Mouse (Mus musculus) heart, embryonic 14.5 days (tissue): ENCODE measurements around the gene Tmem177. TPM values are rescaled to one million over a fixed set of nuclear protein-coding genes. Genes with fewer than 3 reads are reported as not detected.

Experiments used
- ATAC-seq: fragments of 200-750 bp; cut with Nextera tagmentation; 2 replicates; pipeline ENCODE4 v1.8.0; 2017; ENCODE audit warnings: low read depth, moderate TSS enrichment; ENCODE audit not compliant: insufficient number of reproducible peaks, insufficient read depth, low FRiP score
- H3K27ac ChIP-seq, 2 experiments: fragments of 200-500 bp in 1 of 2; fragments of 300-500 bp in 1 of 2; sonication (generic) in 1 of 2; replicated peaks in 1 of 2; 2 replicates each; pipeline ENCODE4 v1.5.1; 2012 to 2014; ENCODE audit warnings: low read depth in 2 of 2, low read length in 2 of 2, control low read depth in 1 of 2, mild to moderate bottlenecking in 1 of 2, mixed read lengths in 1 of 2; ENCODE audit not compliant: control insufficient read depth in 1 of 2, insufficient read depth in 1 of 2
- H3K27me3 ChIP-seq: fragments of 300-500 bp; sonication (generic); 2 replicates; pipeline ENCODE4 v1.6.1; 2014; ENCODE audit warnings: mild to moderate bottlenecking, low read length, control low read depth; ENCODE audit not compliant: control insufficient read depth, insufficient read depth
- H3K36me3 ChIP-seq: fragments of 300-500 bp; sonication (generic); 2 replicates; pipeline ENCODE4 v1.6.1; 2014; ENCODE audit warnings: mild to moderate bottlenecking, control low read depth, low read length, mixed read lengths; ENCODE audit not compliant: control insufficient read depth, insufficient read depth
- H3K4me1 ChIP-seq, 2 experiments: fragments of 200-500 bp in 1 of 2; fragments of 300-500 bp in 1 of 2; sonication (generic) in 1 of 2; 2 replicates each; pipeline ENCODE4 v1.6.1; 2012 to 2014; ENCODE audit warnings: low read length in 2 of 2, control low read depth in 1 of 2, mixed read lengths in 1 of 2; ENCODE audit not compliant: control insufficient read depth in 2 of 2, insufficient read depth in 2 of 2
- H3K4me2 ChIP-seq: fragments of 300-500 bp; sonication (generic); 2 replicates; pipeline ENCODE4 v1.6.1; 2014; ENCODE audit warnings: mild to moderate bottlenecking, low read length
- H3K4me3 ChIP-seq, 2 experiments: fragments of 200-500 bp in 1 of 2; fragments of 300-500 bp in 1 of 2; sonication (generic) in 1 of 2; 2 replicates each; pipeline ENCODE4 v1.5.1; 2012 to 2014; ENCODE audit warnings: low read length in 2 of 2, mild to moderate bottlenecking in 2 of 2, control low read depth in 1 of 2, low read depth in 1 of 2, moderate library complexity in 1 of 2; ENCODE audit not compliant: control insufficient read depth in 1 of 2, insufficient read depth in 1 of 2
- H3K9ac ChIP-seq: fragments of 300-500 bp; sonication (generic); 2 replicates; pipeline ENCODE4 v1.6.1; 2014; ENCODE audit warnings: mild to moderate bottlenecking, low read length
- H3K9me3 ChIP-seq: fragments of 300-500 bp; sonication (generic); 2 replicates; pipeline ENCODE4 v1.6.1; 2016; ENCODE audit warnings: low read length, control low read depth; ENCODE audit not compliant: control insufficient read depth
- WGBS: fragments of 180-500 bp; shearing (Covaris S2); extraction: QIAGEN DNeasy Blood & Tissue Kit; methylation state at CpG from one replicate; pipeline ENCODE4 v1.1.7; 2014; 5-methylcytosine and 5-hydroxymethylcytosine counted together
- polyA plus RNA-seq: library from polyadenylated mRNA; unstranded; fragments of >200 nt; fragmentation: Nextera tagmentation; extraction: Ambion mirVana; gene quantifications from 2 replicates; pipeline ENCODE4 v1.2.1, GENCODE M21; 2014

The Tmem177 gene
- polyA plus RNA-seq, 1 experiment from 2014 or later: 6.9 TPM

DNA sequence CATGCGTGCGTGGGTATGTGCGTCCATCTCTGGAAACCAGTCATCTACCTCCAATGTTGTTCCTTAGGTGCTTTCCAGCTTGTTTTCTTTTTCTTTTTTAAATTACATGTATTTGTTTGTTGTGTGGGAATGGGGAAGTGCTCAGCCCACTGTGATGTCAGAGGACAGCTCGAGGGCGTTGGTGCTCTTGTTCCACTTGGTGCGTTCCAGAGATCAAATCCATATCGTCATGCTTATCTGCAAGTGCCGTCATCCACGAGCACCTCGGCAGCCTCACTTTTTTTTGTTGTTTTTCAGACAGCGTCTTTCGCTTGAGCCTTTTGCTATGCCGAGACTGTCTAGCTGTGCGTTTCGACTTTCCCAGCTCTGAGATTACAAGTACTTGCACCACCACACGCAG is 23.7 kb downstream of the Tmem177 start:
- H3K27me3 ChIP-seq: no peaks in the 10 kb centered on the region
- H3K4me1 ChIP-seq: peaks cover 4 to 8% of the 10 kb centered on the region in 2 experiments
- no peaks in the 10 kb centered on the region for H3K9me3 ChIP-seq
- H3K4me2 ChIP-seq: peak overlapping the region; percentile 27; the same call in 1 of the 2 replicates
- no peaks in the 10 kb centered on the region for H3K36me3 ChIP-seq
- 48% methylated on average over 16 of the region's 16 CpGs for WGBS
- no peak overlapping the region for H3K27ac ChIP-seq
- no peak overlapping the region for H3K9ac ChIP-seq
- H3K4me3 ChIP-seq: no peak overlapping the region
- no peak for ATAC-seq

DNA sequence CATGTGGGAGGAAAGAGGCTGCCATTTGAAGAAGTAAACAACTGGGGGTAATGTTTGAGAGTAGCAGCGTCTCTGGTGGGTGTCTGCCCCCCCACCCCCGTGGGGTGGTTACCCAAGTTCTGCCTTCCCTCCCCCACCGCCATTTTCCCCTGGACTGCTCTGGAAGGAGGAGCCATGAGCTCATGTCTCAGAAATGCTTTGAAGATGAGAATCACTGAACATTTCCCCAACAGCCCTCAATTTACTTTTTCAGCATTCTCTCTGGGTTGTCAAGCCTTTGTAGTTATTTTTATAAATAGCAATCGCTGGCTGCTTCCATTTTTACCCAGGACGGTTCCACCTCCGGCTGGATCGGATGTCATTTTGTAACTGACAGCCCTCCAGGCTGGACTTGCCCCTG is 26.7 kb downstream of the Tmem177 start:
- WGBS: 24% methylated on average over 7 of the region's 7 CpGs
- no peak overlapping the region for H3K9ac ChIP-seq
- no peak overlapping the region for H3K27ac ChIP-seq
- H3K4me2 ChIP-seq: no peak overlapping the region
- H3K4me1 ChIP-seq: peaks cover 4 to 8% of the 10 kb centered on the region in 2 experiments
- no peaks in the 10 kb centered on the region for H3K9me3 ChIP-seq
- H3K27me3 ChIP-seq: no peaks in the 10 kb centered on the region
- ATAC-seq: no peak
- H3K4me3 ChIP-seq: no peak overlapping the region
- H3K36me3 ChIP-seq: no peaks in the 10 kb centered on the region

DNA sequence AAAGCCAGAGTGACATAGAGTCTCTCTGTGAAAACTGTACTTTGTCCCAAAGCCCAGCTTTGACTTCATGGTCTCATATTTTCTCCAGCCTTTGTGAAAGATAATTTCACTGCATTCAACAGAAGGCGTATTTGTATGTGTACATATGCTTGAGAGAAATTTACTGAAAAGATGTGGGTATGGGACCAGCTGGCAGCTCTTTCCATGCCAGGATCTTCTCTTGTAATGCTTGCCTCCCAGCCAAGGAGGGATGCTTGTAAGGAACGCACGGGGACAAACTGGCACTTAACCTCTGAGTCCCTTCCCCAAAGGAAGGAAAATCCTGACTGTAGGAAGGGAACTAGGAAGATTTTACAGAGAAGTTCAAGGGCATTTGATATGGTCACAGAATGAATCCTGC is 28.7 kb downstream of the Tmem177 start:
- H3K4me1 ChIP-seq: peaks cover 4 to 8% of the 10 kb centered on the region in 2 experiments

DNA sequence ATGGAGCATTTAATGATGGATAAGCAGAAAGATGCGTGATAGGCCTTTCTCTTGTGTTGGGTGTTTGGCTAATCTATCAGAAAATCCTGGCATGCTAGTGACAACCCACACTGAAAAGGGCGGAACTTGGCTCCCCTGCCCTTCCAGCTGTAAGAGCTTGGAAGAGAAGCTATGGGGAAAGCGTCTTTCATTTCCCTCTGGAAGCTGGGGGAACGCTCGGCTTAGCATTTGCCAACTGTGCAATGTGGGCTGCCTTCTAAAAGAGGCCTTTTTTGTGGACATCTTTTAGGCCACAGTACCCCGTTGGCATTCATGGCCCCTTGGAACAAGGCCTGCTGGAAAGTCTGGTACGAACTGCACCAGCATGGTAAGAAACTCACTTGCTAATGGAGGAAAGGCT is 34.1 kb downstream of the Tmem177 start:
- Histone ChIP-seq H3K4me2 (no peak overlapping the region), H3K4me3 (no peak overlapping the region), H3K9me3 (no peaks in the 10 kb centered on the region), H3K4me1 (no peaks in the 10 kb centered on the region), H3K36me3 (no peaks in the 10 kb centered on the region), H3K27ac (no peak overlapping the region), H3K27me3 (no peaks in the 10 kb centered on the region), H3K9ac (no peak overlapping the region)
- 82% methylated on average over 7 of the region's 7 CpGs for WGBS
- ATAC-seq: no peak

More for the DNA sequence above, 28.7 kb downstream of the Tmem177 start:
- no peaks in the 10 kb centered on the region for H3K36me3 ChIP-seq
- 83% methylated on average over 3 of the region's 3 CpGs for WGBS
- H3K9ac ChIP-seq: no peak overlapping the region
- no peaks in the 10 kb centered on the region for H3K27me3 ChIP-seq
- no peak overlapping the region for H3K4me2 ChIP-seq
- H3K4me3 ChIP-seq: no peak overlapping the region
- ATAC-seq: no peak
- H3K9me3 ChIP-seq: no peaks in the 10 kb centered on the region
- no peak overlapping the region for H3K27ac ChIP-seq

DNA sequence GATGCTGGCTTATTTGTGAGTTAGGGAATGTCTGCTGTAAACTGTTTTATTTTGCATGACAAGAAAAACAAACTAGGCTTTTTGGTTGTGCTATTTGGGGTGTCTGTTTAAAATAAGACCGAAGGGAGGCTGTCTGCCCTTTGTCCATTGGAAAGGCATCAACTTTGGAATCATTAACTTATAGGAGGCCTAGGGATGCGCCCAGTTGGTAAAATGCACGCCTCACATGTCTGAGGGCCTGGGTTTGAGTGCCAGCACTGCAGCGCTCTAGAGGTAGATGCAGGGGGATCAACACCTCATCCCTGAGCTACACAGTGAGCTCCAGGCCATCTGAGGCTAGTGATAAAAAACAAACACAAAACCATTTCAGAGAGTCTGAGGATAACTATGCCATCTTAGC is 35.5 kb downstream of the Tmem177 start:
- 86% methylated on average over 4 of the region's 4 CpGs for WGBS
- ATAC-seq: no peak
- Histone ChIP-seq H3K4me1 (no peaks in the 10 kb centered on the region), H3K27me3 (no peaks in the 10 kb centered on the region), H3K9ac (no peak overlapping the region), H3K9me3 (no peaks in the 10 kb centered on the region), H3K4me3 (no peak overlapping the region), H3K27ac (no peak overlapping the region), H3K36me3 (no peaks in the 10 kb centered on the region), H3K4me2 (no peak overlapping the region)

DNA sequence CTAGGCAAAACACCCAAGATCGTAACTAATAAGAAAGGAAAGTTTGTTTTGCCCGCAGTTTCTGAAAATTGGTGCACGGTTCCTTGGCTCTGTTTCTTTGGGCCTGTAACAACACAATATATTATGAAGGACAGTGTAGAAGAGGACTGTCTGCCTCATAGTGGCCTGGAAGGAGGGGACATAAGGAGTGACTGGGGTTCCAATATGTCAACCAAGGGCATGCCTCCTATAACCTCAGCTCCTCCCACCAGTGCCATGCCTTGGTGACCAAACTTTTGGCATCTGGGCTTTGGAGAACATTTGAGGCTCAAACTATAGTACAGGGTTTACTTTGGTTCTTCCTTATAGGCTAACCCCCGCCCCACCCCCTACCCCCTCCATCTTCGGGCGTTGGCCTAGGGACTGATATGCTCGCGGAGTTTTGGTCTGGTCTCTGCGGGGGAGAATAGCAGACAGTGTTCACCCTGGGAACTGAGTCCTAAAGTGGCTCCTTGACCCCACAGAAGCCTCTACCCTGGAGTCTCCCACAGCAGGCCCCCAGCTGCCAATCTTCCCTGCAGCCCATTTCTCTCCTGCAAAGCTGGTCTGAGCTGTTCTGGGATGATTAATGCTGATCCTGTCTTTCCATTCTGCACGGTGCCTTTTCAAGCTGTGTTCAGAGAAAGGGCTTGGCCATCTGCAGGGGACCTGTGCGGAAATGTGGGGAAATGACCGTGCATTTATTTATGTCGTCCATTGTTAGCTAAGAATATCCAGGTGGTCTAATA is 44.4 kb downstream of the Tmem177 start:
- Histone ChIP-seq H3K4me3 (no peak overlapping the region), H3K36me3 (no peaks in the 10 kb centered on the region), H3K27me3 (no peaks in the 10 kb centered on the region), H3K4me1 (no peaks in the 10 kb centered on the region), H3K4me2 (no peak overlapping the region), H3K27ac (no peak overlapping the region), H3K9me3 (no peaks in the 10 kb centered on the region), H3K9ac (no peak overlapping the region)
- 65% methylated on average over 13 of the region's 13 CpGs for WGBS
- ATAC-seq: peak; percentile 17; the same call in 1 of the 2 replicates

DNA sequence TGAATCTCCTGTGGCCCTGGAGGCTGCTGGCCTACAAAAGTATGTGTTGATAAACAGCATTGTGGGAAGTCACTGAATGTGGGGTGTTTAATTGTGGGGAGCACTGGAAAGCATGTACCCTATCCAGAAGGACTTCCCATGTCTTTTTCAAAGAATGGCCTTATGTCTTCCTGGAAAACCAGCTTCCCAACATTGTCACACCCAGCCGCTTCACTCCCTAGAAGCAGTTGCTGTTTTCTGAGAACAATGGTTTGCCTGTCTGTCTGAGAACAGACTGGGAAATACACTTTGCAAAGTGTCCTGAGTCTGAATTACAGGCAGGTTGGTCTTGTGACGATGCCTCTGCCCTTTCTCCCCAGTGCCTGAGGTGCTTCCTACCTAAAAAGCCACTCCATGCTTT is 45.7 kb downstream of the Tmem177 start:
- H3K9me3 ChIP-seq: no peaks in the 10 kb centered on the region
- no peak overlapping the region for H3K9ac ChIP-seq
- ATAC-seq: no peak
- H3K4me1 ChIP-seq: no peaks in the 10 kb centered on the region
- WGBS: 59% methylated on average over 2 of the region's 2 CpGs
- no peak overlapping the region for H3K4me3 ChIP-seq
- H3K4me2 ChIP-seq: no peak overlapping the region
- no peak overlapping the region for H3K27ac ChIP-seq
- H3K27me3 ChIP-seq: no peaks in the 10 kb centered on the region
- no peaks in the 10 kb centered on the region for H3K36me3 ChIP-seq

DNA sequence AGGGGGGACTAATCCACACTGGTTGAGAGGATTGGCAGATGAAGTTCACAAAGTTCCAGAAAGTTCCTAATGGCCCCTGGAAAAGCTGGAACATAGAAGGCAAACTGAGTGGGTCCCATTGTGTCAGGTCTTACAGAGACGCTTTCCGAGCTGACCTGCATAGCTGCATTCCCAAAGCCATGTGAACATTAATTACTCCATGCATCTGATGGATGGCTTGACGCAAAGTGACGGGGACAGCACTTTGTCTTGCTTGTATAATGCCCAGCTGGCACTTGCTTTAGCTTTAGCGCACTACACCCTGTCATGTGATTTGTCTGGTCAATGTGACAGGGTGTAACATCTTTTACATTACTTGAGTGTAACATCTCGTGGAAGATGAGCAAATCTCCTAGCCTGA is 47.7 kb downstream of the Tmem177 start:
- no peaks in the 10 kb centered on the region for H3K4me1 ChIP-seq

More for the DNA sequence above, 47.7 kb downstream of the Tmem177 start:
- Histone ChIP-seq H3K4me2 (no peak overlapping the region), H3K27ac (no peak overlapping the region), H3K9me3 (no peaks in the 10 kb centered on the region), H3K9ac (no peak overlapping the region), H3K27me3 (no peaks in the 10 kb centered on the region), H3K36me3 (no peaks in the 10 kb centered on the region), H3K4me3 (no peak overlapping the region)
- ATAC-seq: no peak
- 80% methylated on average over 6 of the region's 6 CpGs for WGBS
